Mouse (Mus musculus): ENCODE measurements at regions not wholly inside any gene's neighbourhood (a gene's known extent, or its start where the extent isn't known, plus 50 kb on each side); places are given as distances from the start of the nearest gene placed in this dataset.
"Not testable (repeated sequence)": the region's sequence is repeated elsewhere in the genome, so short reads cannot be mapped to it uniquely, and the experiment has no call there.

DNA sequence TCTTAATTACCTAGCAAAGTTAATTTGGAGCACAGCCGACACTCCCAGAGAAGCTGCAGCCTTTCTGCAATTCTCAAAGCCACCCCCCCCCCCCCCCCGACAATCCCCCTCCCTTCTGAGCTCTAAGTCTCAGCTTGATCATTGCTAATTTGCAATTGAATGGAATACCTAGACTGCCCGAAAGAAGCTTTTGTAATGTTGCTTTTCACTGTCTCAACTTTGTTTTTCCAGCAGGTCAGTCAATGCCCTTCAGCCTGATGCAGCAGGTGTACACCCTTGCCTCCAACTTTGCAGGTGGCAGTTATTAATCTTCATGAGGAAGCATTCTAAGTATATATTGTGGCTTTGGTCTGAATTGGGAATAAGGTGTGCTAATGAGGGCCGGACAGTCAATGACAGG lies 1006.6 kb upstream of the Gm8797 start:
- in situ Hi-C loops (cut with MboI, MseI): no loop called here

DNA sequence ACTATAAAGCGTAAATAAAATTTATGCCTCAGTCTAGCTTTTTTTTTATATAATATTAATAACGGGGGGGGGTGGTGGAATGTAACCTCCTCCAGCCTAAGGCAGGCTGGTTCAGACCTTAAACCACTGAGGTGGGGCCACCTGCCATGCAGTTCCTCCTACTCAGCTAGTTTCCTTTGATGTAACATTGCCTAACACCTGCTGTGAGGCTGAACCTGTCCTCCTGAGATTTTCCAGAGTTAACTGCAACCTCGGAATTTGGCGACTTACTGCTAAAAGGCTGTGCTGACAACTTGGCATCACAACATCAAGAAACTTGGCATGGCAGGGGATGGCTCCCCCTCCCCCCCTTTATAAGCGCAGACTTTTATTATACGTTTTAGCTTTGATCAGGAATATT lies 1006.0 kb upstream of the Gm8797 start:
- in situ Hi-C loops (cut with MboI, MseI): no loop called here

GRCm38 (mm10) chr3:4756099-4756498 lies 994.5 kb upstream of the Gm8797 start:
- in situ Hi-C loops (cut with MboI, MseI): no loop called here

GRCm38 (mm10) chr3:4757113-4757512 lies 993.5 kb upstream of the Gm8797 start:
- in situ Hi-C loops (cut with MboI, MseI): no loop called here

DNA sequence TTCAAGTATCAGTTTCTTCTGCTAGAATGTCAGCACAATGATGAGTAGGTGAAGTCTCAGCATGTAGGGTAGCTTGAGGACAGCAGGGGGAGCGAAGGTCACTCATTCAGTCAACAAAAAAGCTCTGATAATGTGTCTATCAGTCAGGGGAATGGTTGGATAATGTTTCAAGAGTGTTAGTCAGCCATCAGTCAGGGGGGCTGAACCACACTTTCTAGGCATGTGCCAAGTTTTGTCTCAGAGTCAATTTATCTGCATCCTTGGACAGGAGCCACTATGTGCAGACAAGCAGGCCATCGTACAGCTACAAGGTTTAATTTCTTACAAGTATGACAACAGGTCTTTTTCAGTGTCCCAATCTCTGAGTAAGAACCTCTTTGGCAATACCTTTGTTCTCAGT lies 987.5 kb upstream of the Gm8797 start:
- in situ Hi-C loops (cut with MboI, MseI): no loop called here

- in situ Hi-C loops (cut with MboI, MseI): no loop called here
These were observed 974.0 kb upstream of the Gm8797 start for GRCm38 (mm10) chr3:4776632-4777031.

DNA sequence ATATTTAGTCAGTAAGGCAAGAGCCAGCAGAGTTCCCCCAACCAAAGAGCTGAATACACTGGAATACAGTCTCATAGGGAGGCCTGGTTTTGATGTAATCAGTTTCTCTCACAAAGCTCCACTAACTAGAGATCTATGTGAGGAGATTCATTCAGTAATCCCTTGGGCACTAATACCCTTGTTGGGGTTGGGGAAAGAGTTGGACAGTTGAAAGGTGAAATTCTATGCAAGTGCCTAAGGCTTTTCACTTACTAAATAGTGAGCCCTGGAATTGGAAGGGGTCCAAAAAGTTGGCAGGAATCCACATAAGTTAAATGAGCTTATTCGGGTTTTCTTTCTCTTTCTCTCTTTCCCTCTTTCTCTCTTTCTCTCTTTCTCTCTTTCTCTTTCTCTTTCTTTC lies 965.4 kb upstream of the Gm8797 start:
- in situ Hi-C loops (cut with MboI, MseI): no loop called here

- in situ Hi-C loops (cut with MboI, MseI): no loop called here
These were observed 957.5 kb upstream of the Gm8797 start for GRCm38 (mm10) chr3:4793141-4793540.

- in situ Hi-C loops (cut with MboI, MseI): loop anchor here (5.0 kb wide), 1 partner anchor 51 kb away; no protein-coding TSS in a partner anchor
These were observed 954.3 kb upstream of the Gm8797 start for GRCm38 (mm10) chr3:4796041-4796908.

- in situ Hi-C loops (cut with MboI, MseI): loop anchor here (5.0 kb wide), 1 partner anchor 50 kb away; no protein-coding TSS in a partner anchor
These were observed 953.6 kb upstream of the Gm8797 start for GRCm38 (mm10) chr3:4796909-4797566.

DNA sequence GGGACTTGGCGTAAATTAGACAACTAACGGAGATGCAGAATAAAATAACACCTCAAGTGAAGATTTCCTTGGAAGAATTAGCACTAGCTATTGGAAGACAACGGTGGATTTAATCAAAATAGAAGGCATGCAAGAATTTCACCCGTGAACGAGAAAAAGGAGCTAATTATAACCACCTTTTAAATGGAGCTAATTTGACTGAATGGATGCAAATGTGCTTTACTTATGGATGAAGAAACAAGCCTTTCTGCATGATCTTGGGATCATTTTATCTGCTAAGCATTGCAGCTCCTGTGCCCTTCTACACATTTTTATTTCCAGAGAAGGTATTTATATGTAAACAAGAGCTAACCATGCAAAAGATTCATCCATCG lies 953.1 kb upstream of the Gm8797 start:
- in situ Hi-C loops (cut with MboI, MseI): loop anchor here (5.0 kb wide), 1 partner anchor 50 kb away; no protein-coding TSS in a partner anchor

DNA sequence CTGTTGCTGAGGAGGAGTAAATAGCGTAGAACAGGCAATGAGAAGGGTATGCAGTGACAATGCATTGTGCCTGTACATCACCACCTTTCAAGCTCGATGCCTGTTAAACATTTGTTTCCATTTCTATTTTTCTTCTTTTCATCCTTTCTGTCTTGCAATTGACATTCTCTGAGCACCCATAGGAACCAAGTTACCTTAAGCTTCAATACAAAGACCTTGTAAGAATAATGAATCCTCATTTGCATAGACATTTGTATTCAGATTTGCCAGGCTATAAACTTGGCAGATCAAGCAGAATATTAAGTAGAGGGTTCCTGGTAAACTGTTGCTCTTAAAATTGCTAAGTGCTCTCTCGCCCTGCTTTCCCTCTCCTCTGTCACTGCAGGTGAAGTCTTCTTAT lies 952.2 kb upstream of the Gm8797 start:
- in situ Hi-C loops (cut with MboI, MseI): loop anchor here (5.0 kb wide), 1 partner anchor 49 kb away; no protein-coding TSS in a partner anchor

- in situ Hi-C loops (cut with MboI, MseI): no loop called here
These were observed 916.1 kb upstream of the Gm8797 start for GRCm38 (mm10) chr3:4834459-4834858.

DNA sequence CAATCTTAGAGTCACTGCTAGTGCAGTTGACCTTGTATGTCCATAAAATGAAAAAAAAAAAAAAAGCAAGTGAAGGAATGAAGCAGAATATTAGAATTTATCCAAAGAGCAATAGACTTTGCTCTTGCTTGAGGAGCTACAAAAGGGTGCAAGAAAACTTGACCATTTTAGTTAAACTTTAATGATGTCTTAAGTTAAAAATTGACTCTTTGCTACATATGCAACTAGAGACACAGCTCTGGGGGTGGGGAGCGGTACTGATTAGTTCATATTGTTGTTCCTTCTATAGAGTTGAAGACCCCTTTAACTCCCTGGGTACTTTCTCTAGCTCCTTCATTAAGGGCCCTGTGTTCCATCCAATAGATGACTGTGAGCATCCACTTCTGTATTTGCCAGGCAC lies 915.0 kb upstream of the Gm8797 start:
- in situ Hi-C loops (cut with MboI, MseI): no loop called here

DNA sequence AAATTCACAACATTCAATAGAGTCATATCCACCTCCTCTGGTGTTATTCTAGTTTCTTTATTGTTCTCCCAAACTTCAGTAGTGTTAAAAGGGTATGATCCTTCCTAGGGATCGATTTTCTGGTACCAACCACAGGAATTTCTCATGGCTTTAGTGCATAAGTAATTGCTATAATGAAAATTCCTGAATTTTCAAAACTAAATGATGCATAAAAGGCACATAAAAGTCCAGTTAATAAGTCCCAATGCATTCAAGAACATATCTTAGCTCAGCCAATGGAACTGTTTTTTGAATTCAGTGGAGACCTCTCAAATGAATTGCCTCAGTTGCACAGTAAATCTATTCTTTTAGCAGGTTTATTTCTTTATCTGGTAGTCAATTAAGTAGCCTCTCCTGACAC lies 913.7 kb upstream of the Gm8797 start:
- in situ Hi-C loops (cut with MboI, MseI): no loop called here

GRCm38 (mm10) chr3:4854958-4855566 lies 895.5 kb upstream of the Gm8797 start:
- in situ Hi-C loops (cut with MboI, MseI): no loop called here

DNA sequence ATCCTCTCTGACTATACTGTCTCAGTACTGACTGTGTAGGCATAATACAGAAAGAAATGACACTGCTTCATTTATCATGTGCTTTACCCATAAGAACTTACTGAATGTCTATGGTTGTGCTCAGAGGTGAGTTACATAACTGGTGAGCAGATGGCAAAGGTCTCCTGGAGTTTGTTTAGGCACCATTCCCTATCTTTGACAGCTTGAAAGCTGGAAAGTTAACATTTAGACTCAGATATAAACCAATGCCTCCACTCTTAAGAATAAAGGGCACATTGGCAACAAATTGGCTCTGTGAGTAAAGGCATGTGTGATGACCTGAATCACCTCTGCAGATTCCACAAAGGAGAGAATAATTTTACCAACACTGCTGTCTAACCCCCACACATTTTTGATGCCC lies 894.0 kb upstream of the Gm8797 start:
- in situ Hi-C loops (cut with MboI, MseI): no loop called here

- in situ Hi-C loops (cut with MboI, MseI): no loop called here
These were observed 884.4 kb upstream of the Gm8797 start for GRCm38 (mm10) chr3:4866226-4866625.

- in situ Hi-C loops (cut with MboI, MseI): no loop called here
These were observed 864.7 kb upstream of the Gm8797 start for GRCm38 (mm10) chr3:4885916-4886315.

- in situ Hi-C loops (cut with MboI, MseI): no loop called here
These were observed 857.5 kb upstream of the Gm8797 start for GRCm38 (mm10) chr3:4893108-4893507.

DNA sequence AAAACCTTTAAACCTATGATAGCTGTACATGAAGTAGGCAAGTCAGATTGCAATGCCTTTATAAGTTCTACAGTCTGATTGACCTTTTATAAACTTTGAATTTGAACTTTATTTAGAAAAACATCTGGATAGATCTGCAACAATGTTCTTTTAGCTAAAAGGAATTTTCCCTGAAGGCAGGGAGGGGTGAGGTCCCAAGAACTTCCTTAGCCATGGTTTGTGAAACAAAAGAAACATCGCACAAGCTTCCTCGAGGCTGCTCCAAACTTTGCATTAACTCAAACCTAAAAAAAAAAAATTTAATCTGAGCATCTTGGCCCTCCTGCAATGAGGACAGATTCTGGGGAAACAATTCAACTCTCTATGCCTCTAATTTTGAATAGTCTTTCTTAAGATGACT lies 854.8 kb upstream of the Gm8797 start:
- in situ Hi-C loops (cut with MboI, MseI): no loop called here

DNA sequence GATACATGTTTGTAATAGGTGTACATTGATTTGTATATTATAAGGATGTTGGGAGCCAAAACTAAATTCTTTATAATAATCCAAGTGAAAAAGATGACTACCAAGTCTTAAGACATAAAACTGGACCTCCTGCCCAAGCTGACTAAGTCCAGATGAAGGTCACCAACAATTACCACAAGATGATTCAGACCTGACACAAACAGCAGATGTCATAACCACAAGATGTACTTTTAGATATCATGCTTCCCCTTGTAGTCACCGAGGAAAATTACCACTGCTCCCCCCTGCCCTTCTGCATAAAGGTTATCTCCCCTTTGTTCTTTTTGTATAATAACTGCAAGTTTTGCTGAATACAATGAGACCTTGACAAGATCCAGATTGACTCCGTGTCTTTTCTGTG lies 843.0 kb upstream of the Gm8797 start:
- in situ Hi-C loops (cut with MboI, MseI): not testable (repeated sequence)

DNA sequence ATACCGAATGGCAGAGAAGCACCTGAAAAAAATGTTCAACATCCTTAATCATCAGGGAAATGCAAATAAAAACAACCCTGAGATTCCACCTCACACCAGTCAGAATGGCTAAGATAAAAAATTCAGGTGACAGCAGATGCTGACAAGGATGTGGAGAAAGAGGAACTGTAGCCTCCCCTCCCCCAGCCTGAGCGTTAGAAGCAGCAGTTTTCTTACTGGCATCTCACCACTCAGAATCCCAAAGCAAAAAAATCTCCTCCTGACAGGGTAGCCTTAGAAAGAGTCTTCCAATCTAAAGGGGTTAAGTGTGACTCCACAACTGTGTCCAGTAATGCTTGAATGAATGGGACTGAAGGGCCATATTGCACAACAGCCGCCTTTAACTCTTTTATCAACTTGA lies 819.9 kb upstream of the Gm8797 start:
- in situ Hi-C loops (cut with MboI, MseI): not testable (repeated sequence)
